Mouse (Mus musculus) spleen, adult 18-20 months (tissue): ENCODE data around the gene Cldn34c3.
"Not testable (repeated sequence)": the region's sequence is repeated elsewhere in the genome, so short reads cannot be mapped to it uniquely, and the experiment has no call there.

Source experiments
- DNase-seq, 2 experiments: peaks; one replicate each; pipeline ENCODE4 v3.0.0; 2022; ENCODE audit warnings: mixed read lengths in 2 of 2

Gene Cldn34c3

DNA sequence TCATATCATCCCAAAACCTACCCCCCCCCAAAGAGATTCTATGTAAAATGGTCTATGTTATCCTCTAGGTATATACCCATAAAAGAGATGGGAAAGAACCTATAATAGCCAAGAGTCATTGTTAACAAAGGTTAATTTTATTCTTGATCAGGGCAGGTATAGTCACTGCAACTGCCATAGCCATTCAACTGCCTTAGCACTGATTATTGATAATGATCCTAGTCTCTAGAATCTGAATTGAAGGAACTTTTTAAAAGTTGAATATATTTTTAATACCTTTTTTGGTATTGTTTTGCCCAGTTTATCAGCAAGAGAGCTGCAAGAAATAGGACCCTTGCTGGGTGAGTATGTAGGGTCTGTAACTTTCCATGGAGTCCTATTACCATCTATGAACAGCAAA lies at the start of gene Cldn34c3:
Gene Cldn34c3 (plus strand): TSS at position 301 of the 400 bp plus-strand sequence.
- DNase-seq: not testable (repeated sequence)
